Mouse (Mus musculus) embryonic fibroblast, embryonic 13.5 days (primary cell): ENCODE results near the gene Olfr685.

Experiments used
- CTCF ChIP-seq: IDR thresholded peaks from 2 replicates; pipeline ENCODE4 v1.5.1; 2011; ENCODE audit warnings: mild to moderate bottlenecking, control low read depth, low read length, moderate library complexity, borderline replicate concordance; ENCODE audit not compliant: insufficient read depth
- POLR2A ChIP-seq: IDR thresholded peaks from 2 replicates; pipeline ENCODE4 v1.6.1; 2011; ENCODE audit warnings: low read depth, mild to moderate bottlenecking, control low read depth, low read length, moderate library complexity

DNA sequence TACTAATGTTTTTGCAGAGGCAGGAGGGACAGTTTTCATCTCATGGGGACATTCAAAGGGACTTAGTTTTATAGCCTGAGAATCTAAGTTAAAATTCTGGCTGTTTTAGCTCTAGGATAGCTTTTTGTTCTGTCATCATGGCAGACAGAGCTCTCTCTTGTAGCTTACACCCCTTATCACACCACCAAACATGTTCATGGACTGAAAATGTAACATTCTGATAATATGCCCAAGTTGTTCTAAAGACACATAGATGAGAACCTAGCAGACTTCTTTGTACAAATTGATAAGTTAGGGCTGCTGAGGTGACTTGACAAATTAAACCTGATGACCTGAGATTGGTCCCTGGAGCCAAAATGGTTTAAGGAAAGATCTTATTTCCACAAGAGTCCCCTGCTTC, 40.9 kb upstream of the Olfr685 start:
- no peak for TF ChIP-seq POLR2A
- no peak for TF ChIP-seq CTCF
